Mouse (Mus musculus) megakaryocyte, embryonic 14.5 days (primary cell): ENCODE results near the gene Nppc. TPM values are rescaled to one million over a fixed set of nuclear protein-coding genes. Genes with fewer than 3 reads are reported as not detected.

Experiments
- H3K27me3 ChIP-seq: replicated peaks from 2 replicates; pipeline ENCODE3; 2012; ENCODE audit warnings: inconsistent platforms
- H3K36me3 ChIP-seq: replicated peaks from 2 replicates; pipeline ENCODE3; 2012; ENCODE audit warnings: low read length, inconsistent platforms, mixed read lengths
- H3K4me1 ChIP-seq: 2 replicates; pipeline ENCODE4 v1.6.1; 2012; ENCODE audit warnings: inconsistent platforms
- H3K4me3 ChIP-seq: replicated peaks from 2 replicates; pipeline ENCODE3; 2012; ENCODE audit warnings: moderate library complexity, mild to moderate bottlenecking, inconsistent platforms
- H3K9me3 ChIP-seq: 2 replicates; pipeline ENCODE4 v1.6.1; 2012; ENCODE audit warnings: inconsistent platforms
- FLI1 ChIP-seq: IDR thresholded peaks from 2 replicates; pipeline ENCODE4 v1.6.1; 2012; ENCODE audit warnings: low read length, inconsistent platforms, mixed read lengths
- GATA1 ChIP-seq: IDR thresholded peaks from 3 replicates; pipeline ENCODE4 v1.6.1; 2012; ENCODE audit warnings: mixed read lengths, low read length, inconsistent platforms, borderline replicate concordance
- polyA plus RNA-seq: library from polyadenylated mRNA; stranded (reverse); fragments of >175 nt; gene quantifications from 2 replicates; pipeline ENCODE4 v1.2.3, GENCODE M21; 2012; ENCODE audit warnings: low replicate concordance; ENCODE audit not compliant: insufficient read depth

Gene Nppc
- polyA plus RNA-seq, result 0.44 TPM in 1 of 2 replicates, not detected in the other

- TF ChIP-seq GATA1 (no peak), FLI1 (no peak)
- H3K4me3 ChIP-seq, result peak within 1 kb of the TSS; percentile 90
- H3K4me1 ChIP-seq, result peaks cover 25% of the 10 kb centered on the region
- H3K36me3 ChIP-seq, result no peaks in the 10 kb centered on the region
- H3K9me3 ChIP-seq, result no peaks in the 10 kb centered on the region
- H3K27me3 ChIP-seq, result peaks cover 93% of the 10 kb centered on the region
These were observed at the start of gene Nppc for GRCm38 (mm10) chr1:86670279-86671038. Nppc (minus strand) TSS chr1:86670571.

GRCm38 (mm10) chr1:86719391-86719790, 49.0 kb upstream of the Nppc start:
- Histone ChIP-seq H3K9me3 (no peaks in the 10 kb centered on the region), H3K4me1 (peaks cover 53% of the 10 kb centered on the region), H3K36me3 (peaks cover 4% of the 10 kb centered on the region), H3K4me3 (peak overlapping the region; percentile 54), H3K27me3 (no peaks in the 10 kb centered on the region)
- TF ChIP-seq GATA1 (no peak), FLI1 (no peak)

GRCm38 (mm10) chr1:86718190-86718589, 47.8 kb upstream of the Nppc start:
- Histone ChIP-seq H3K27me3 (no peaks in the 10 kb centered on the region), H3K9me3 (no peaks in the 10 kb centered on the region), H3K4me1 (peaks cover 55% of the 10 kb centered on the region), H3K36me3 (peaks cover 2% of the 10 kb centered on the region), H3K4me3 (no peak overlapping the region)
- no peak for TF ChIP-seq GATA1
- no peak for TF ChIP-seq FLI1

GRCm38 (mm10) chr1:86713054-86713453, 42.7 kb upstream of the Nppc start:
- no peaks in the 10 kb centered on the region for H3K9me3 ChIP-seq
- peaks cover 34% of the 10 kb centered on the region for H3K4me1 ChIP-seq
- H3K4me3 ChIP-seq, result no peak overlapping the region
- no peaks in the 10 kb centered on the region for H3K36me3 ChIP-seq
- H3K27me3 ChIP-seq, result no peaks in the 10 kb centered on the region
- TF ChIP-seq FLI1, result no peak
- TF ChIP-seq GATA1, result no peak

GRCm38 (mm10) chr1:86712045-86712444, 41.7 kb upstream of the Nppc start:
- H3K4me3 ChIP-seq, result no peak overlapping the region
- no peak for TF ChIP-seq GATA1
- TF ChIP-seq FLI1, result no peak
- H3K9me3 ChIP-seq, result no peaks in the 10 kb centered on the region
- peaks cover 24% of the 10 kb centered on the region for H3K4me1 ChIP-seq
- H3K27me3 ChIP-seq, result no peaks in the 10 kb centered on the region
- no peaks in the 10 kb centered on the region for H3K36me3 ChIP-seq

- Histone ChIP-seq H3K9me3 (no peaks in the 10 kb centered on the region), H3K36me3 (no peaks in the 10 kb centered on the region), H3K27me3 (no peaks in the 10 kb centered on the region), H3K4me3 (no peak overlapping the region), H3K4me1 (peaks cover 27% of the 10 kb centered on the region)
- TF ChIP-seq GATA1 (no peak), FLI1 (no peak)
These were observed 39.2 kb upstream of the Nppc start for GRCm38 (mm10) chr1:86709546-86709945.

- Histone ChIP-seq H3K4me3 (peak overlapping the region; percentile 29), H3K4me1 (peaks cover 46% of the 10 kb centered on the region), H3K27me3 (no peaks in the 10 kb centered on the region), H3K36me3 (no peaks in the 10 kb centered on the region), H3K9me3 (no peaks in the 10 kb centered on the region)
- no peak for TF ChIP-seq GATA1
- no peak for TF ChIP-seq FLI1
These were observed 35.1 kb upstream of the Nppc start for GRCm38 (mm10) chr1:86705461-86705860.

GRCm38 (mm10) chr1:86703965-86704326, 33.6 kb upstream of the Nppc start:
- Histone ChIP-seq H3K4me1 (peaks cover 50% of the 10 kb centered on the region), H3K9me3 (no peaks in the 10 kb centered on the region), H3K4me3 (peak overlapping the region; percentile 95), H3K36me3 (no peaks in the 10 kb centered on the region), H3K27me3 (no peaks in the 10 kb centered on the region)
- no peak for TF ChIP-seq FLI1
- TF ChIP-seq GATA1, result no peak

- Histone ChIP-seq H3K4me3 (peak within 1 kb of the TSS; percentile 95), H3K4me1 (peaks cover 50% of the 10 kb centered on the region), H3K9me3 (no peaks in the 10 kb centered on the region), H3K27me3 (no peaks in the 10 kb centered on the region), H3K36me3 (no peaks in the 10 kb centered on the region)
- TF ChIP-seq GATA1 (no peak), FLI1 (no peak)
These were observed 33.1 kb upstream of the Nppc start, which contains the start of gene Dis3l2 for GRCm38 (mm10) chr1:86703300-86703964. Dis3l2 (plus strand) TSS chr1:86703808.

- Histone ChIP-seq H3K4me3 (no peak overlapping the region), H3K9me3 (no peaks in the 10 kb centered on the region), H3K4me1 (peaks cover 51% of the 10 kb centered on the region), H3K27me3 (peaks cover 2% of the 10 kb centered on the region), H3K36me3 (no peaks in the 10 kb centered on the region)
- no peak for TF ChIP-seq FLI1
These were observed 30.0 kb upstream of the Nppc start for GRCm38 (mm10) chr1:86700367-86700766.
